Mouse (Mus musculus) liver, postnatal 0 days (tissue): ENCODE measurements around the gene Gpr4.

Experiments used
- CTCF ChIP-seq: sonication (generic); IDR thresholded peaks from 2 replicates; pipeline ENCODE4 v1.5.1; 2016; ENCODE audit warnings: antibody characterized with exemption, low read depth
- EP300 ChIP-seq: IDR thresholded peaks from 2 replicates; pipeline ENCODE4 v1.6.1; 2016; ENCODE audit warnings: antibody characterized with exemption, low read depth, mild to moderate bottlenecking

DNA sequence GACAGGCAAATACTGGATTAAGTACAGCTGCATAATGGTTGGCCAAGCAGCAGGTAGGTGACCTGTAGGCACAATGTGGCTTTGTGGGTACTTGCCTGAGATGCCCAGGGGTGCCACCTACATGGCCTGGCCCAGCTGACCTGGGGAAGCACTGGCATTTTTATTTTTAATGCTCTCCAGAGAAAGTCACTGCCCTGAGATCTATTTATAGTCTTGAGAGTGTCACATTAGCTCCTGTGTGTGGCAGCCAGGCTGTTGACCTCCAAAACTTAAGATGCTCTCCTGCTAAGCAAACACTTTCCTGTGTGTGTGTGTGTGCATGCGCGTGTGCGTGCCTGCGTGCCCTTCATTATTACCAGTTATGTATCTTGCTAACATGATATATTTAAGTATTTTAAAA, 26.0 kb downstream of the Gpr4 start:
- TF ChIP-seq CTCF (no peak), EP300 (no peak)
